Mouse (Mus musculus): ENCODE measurements around the gene Hmgb1. TPM values are rescaled to one million over a fixed set of nuclear protein-coding genes. Genes with fewer than 3 reads are reported as not detected.
A peak's percentile ranks its signal among the peaks of the same experiment; 100 is the strongest.

The Hmgb1 gene
- polyA plus RNA-seq, 1 experiment from 2014 or later, result 414 TPM

GRCm38 (mm10) chr5:149014600-149015268 lies 169.6 kb downstream of the Hmgb1 start:
- Histone ChIP-seq H3K27ac (no peak overlapping the region), H3K4me3 (ENCODE audit: inconsistent target) (no peak overlapping the region), H3K36me3 (ENCODE audit: inconsistent target) (no peaks in the 10 kb centered on the region), H3K79me2 (ENCODE audit: inconsistent target) (no peaks in the 10 kb centered on the region)
- 76% methylated on average over 17 of the region's 17 CpGs for WGBS (ENCODE audit: missing documents)

GRCm38 (mm10) chr5:149013817-149014508 lies 170.3 kb downstream of the Hmgb1 start:
- 95% methylated on average over 7 of the region's 7 CpGs for WGBS (ENCODE audit: missing documents)
- H3K79me2 ChIP-seq (ENCODE audit: inconsistent target), result no peaks in the 10 kb centered on the region
- no peak overlapping the region for H3K27ac ChIP-seq
- H3K4me3 ChIP-seq (ENCODE audit: inconsistent target), result no peak overlapping the region
- H3K36me3 ChIP-seq (ENCODE audit: inconsistent target), result no peaks in the 10 kb centered on the region

GRCm38 (mm10) chr5:149009111-149009510 lies 175.2 kb downstream of the Hmgb1 start:
- no peaks in the 10 kb centered on the region for H3K79me2 ChIP-seq (ENCODE audit: inconsistent target)
- WGBS (ENCODE audit: missing documents), result 94% methylated on average over 3 of the region's 3 CpGs
- no peak overlapping the region for H3K27ac ChIP-seq
- H3K4me3 ChIP-seq (ENCODE audit: inconsistent target), result no peak overlapping the region
- no peaks in the 10 kb centered on the region for H3K36me3 ChIP-seq (ENCODE audit: inconsistent target)

- no peaks in the 10 kb centered on the region for H3K79me2 ChIP-seq (ENCODE audit: inconsistent target)
- WGBS (ENCODE audit: missing documents), result 67% methylated on average over 5 of the region's 5 CpGs
- H3K27ac ChIP-seq, result 0 out of 2 replicates have a peak overlapping the region, but pooled peaks have one; percentile 62
- H3K36me3 ChIP-seq (ENCODE audit: inconsistent target), result no peaks in the 10 kb centered on the region
- peak overlapping the region; percentile 3; the same call in 1 of the 2 replicates for H3K4me3 ChIP-seq (ENCODE audit: inconsistent target)
Observed at GRCm38 (mm10) chr5:149007295-149007646, 177.0 kb downstream of the Hmgb1 start.

- Histone ChIP-seq H3K36me3 (ENCODE audit: inconsistent target) (no peaks in the 10 kb centered on the region), H3K79me2 (ENCODE audit: inconsistent target) (no peaks in the 10 kb centered on the region), H3K27ac (peak overlapping the region; percentile 62), H3K4me3 (ENCODE audit: inconsistent target) (peak overlapping the region; percentile 30)
- WGBS (ENCODE audit: missing documents), result 5% methylated on average over 26 of the region's 26 CpGs
Observed at GRCm38 (mm10) chr5:149006362-149007294, 177.7 kb downstream of the Hmgb1 start.

GRCm38 (mm10) chr5:149005701-149006361 lies 178.5 kb downstream of the Hmgb1 start:
- 30% methylated on average over 9 of the region's 9 CpGs for WGBS (ENCODE audit: missing documents)
- Histone ChIP-seq H3K4me3 (ENCODE audit: inconsistent target) (peak overlapping the region; percentile 30), H3K27ac (peak overlapping the region; percentile 62), H3K36me3 (ENCODE audit: inconsistent target) (no peaks in the 10 kb centered on the region), H3K79me2 (ENCODE audit: inconsistent target) (no peaks in the 10 kb centered on the region)

- 36% methylated on average over 9 of the region's 9 CpGs for WGBS (ENCODE audit: missing documents)
- Histone ChIP-seq H3K4me3 (ENCODE audit: inconsistent target) (no peak overlapping the region), H3K27ac (no peak overlapping the region), H3K36me3 (ENCODE audit: inconsistent target) (no peaks in the 10 kb centered on the region), H3K79me2 (ENCODE audit: inconsistent target) (no peaks in the 10 kb centered on the region)
Observed at GRCm38 (mm10) chr5:149005083-149005482, 179.2 kb downstream of the Hmgb1 start.

- Histone ChIP-seq H3K27ac (no peak overlapping the region), H3K4me3 (ENCODE audit: inconsistent target) (no peak overlapping the region), H3K36me3 (ENCODE audit: inconsistent target) (no peaks in the 10 kb centered on the region), H3K79me2 (ENCODE audit: inconsistent target) (no peaks in the 10 kb centered on the region)
- 100% methylated on average over 2 of the region's 2 CpGs for WGBS (ENCODE audit: missing documents)
Observed at GRCm38 (mm10) chr5:149003137-149003536, 181.2 kb downstream of the Hmgb1 start.

- Histone ChIP-seq H3K79me2 (ENCODE audit: inconsistent target) (no peaks in the 10 kb centered on the region), H3K36me3 (ENCODE audit: inconsistent target) (no peaks in the 10 kb centered on the region), H3K4me3 (ENCODE audit: inconsistent target) (no peak overlapping the region), H3K27ac (no peak overlapping the region)
- WGBS (ENCODE audit: missing documents), result 93% methylated on average over 6 of the region's 6 CpGs
Observed at GRCm38 (mm10) chr5:149002803-149003115, 181.5 kb downstream of the Hmgb1 start.

GRCm38 (mm10) chr5:149002034-149002802 lies 182.1 kb downstream of the Hmgb1 start:
- no peak overlapping the region for H3K27ac ChIP-seq
- H3K79me2 ChIP-seq (ENCODE audit: inconsistent target), result no peaks in the 10 kb centered on the region
- H3K4me3 ChIP-seq (ENCODE audit: inconsistent target), result no peak overlapping the region
- WGBS (ENCODE audit: missing documents), result 96% methylated on average over 20 of the region's 20 CpGs
- H3K36me3 ChIP-seq (ENCODE audit: inconsistent target), result no peaks in the 10 kb centered on the region

GRCm38 (mm10) chr5:148999802-149000201 lies 184.5 kb downstream of the Hmgb1 start:
- Histone ChIP-seq H3K27ac (no peak overlapping the region), H3K36me3 (ENCODE audit: inconsistent target) (no peaks in the 10 kb centered on the region), H3K4me3 (ENCODE audit: inconsistent target) (no peak overlapping the region), H3K79me2 (ENCODE audit: inconsistent target) (no peaks in the 10 kb centered on the region)
- WGBS (ENCODE audit: missing documents), result 85% methylated on average over 7 of the region's 7 CpGs

GRCm38 (mm10) chr5:148998512-148998911 lies 185.8 kb downstream of the Hmgb1 start:
- 94% methylated on average over 14 of the region's 14 CpGs for WGBS (ENCODE audit: missing documents)
- H3K79me2 ChIP-seq (ENCODE audit: inconsistent target), result no peaks in the 10 kb centered on the region
- no peaks in the 10 kb centered on the region for H3K36me3 ChIP-seq (ENCODE audit: inconsistent target)
- H3K27ac ChIP-seq, result no peak overlapping the region
- H3K4me3 ChIP-seq (ENCODE audit: inconsistent target), result no peak overlapping the region

GRCm38 (mm10) chr5:148996709-148997037 lies 187.6 kb downstream of the Hmgb1 start:
- Histone ChIP-seq H3K4me3 (ENCODE audit: inconsistent target) (no peak overlapping the region), H3K79me2 (ENCODE audit: inconsistent target) (no peaks in the 10 kb centered on the region), H3K36me3 (ENCODE audit: inconsistent target) (no peaks in the 10 kb centered on the region), H3K27ac (no peak overlapping the region)
- 85% methylated on average over 4 of the region's 4 CpGs for WGBS (ENCODE audit: missing documents)

Measured in macrophage (primary cell).